Mouse (Mus musculus) c-Kit-positive CD71-positive TER-119-negative erythroid progenitor cells, embryonic 14.5 days (primary cell): Measurements from ENCODE around the gene Sp9.

Experiments
- DNase-seq: peaks from one replicate; pipeline ENCODE4 v3.0.0-alpha.2; 2013; ENCODE audit warnings: low read depth

The Sp9 gene

GRCm38 (mm10) chr2:73271459-73272161 lies at the start of gene Sp9:
TSS of gene Sp9 (plus strand) at chr2:73271925.
- no peak for DNase-seq

- DNase-seq = no peak
These were observed 40.6 kb upstream of the Sp9 start for GRCm38 (mm10) chr2:73231081-73231480.

- no peak for DNase-seq
These were observed 30.4 kb upstream of the Sp9 start for GRCm38 (mm10) chr2:73241299-73241698.

GRCm38 (mm10) chr2:73248701-73249100 lies 23.0 kb upstream of the Sp9 start:
- DNase-seq = no peak

- DNase-seq = no peak
These were observed 8.5 kb upstream of the Sp9 start for GRCm38 (mm10) chr2:73263172-73263765.

GRCm38 (mm10) chr2:73263794-73264610 lies 7.7 kb upstream of the Sp9 start:
- no peak for DNase-seq

- DNase-seq = no peak
These were observed 7.0 kb upstream of the Sp9 start for GRCm38 (mm10) chr2:73264611-73265195.

- no peak for DNase-seq
These were observed 5.7 kb upstream of the Sp9 start for GRCm38 (mm10) chr2:73266011-73266410.

- DNase-seq = no peak
These were observed 5.1 kb upstream of the Sp9 start for GRCm38 (mm10) chr2:73266623-73267022.

- no peak for DNase-seq
These were observed 4.5 kb upstream of the Sp9 start for GRCm38 (mm10) chr2:73267231-73267630.

- no peak for DNase-seq
These were observed 3.9 kb upstream of the Sp9 start for GRCm38 (mm10) chr2:73267818-73268217.

GRCm38 (mm10) chr2:73268281-73268680 lies 3.4 kb upstream of the Sp9 start:
- DNase-seq = no peak

- DNase-seq = no peak
These were observed 2.8 kb upstream of the Sp9 start for GRCm38 (mm10) chr2:73268836-73269395.

- DNase-seq = no peak
These were observed 2.1 kb upstream of the Sp9 start for GRCm38 (mm10) chr2:73269666-73270065.

- DNase-seq = no peak
These were observed 1.6 kb upstream of the Sp9 start for GRCm38 (mm10) chr2:73270071-73270592.

- DNase-seq = no peak
These were observed 899 bp upstream of the Sp9 start for GRCm38 (mm10) chr2:73270593-73271458.

- no peak for DNase-seq
These were observed 875 bp downstream of the Sp9 start for GRCm38 (mm10) chr2:73272351-73273248.

GRCm38 (mm10) chr2:73273249-73274118 lies 1.8 kb downstream of the Sp9 start:
- DNase-seq = no peak
